In the genomic region with DNA sequence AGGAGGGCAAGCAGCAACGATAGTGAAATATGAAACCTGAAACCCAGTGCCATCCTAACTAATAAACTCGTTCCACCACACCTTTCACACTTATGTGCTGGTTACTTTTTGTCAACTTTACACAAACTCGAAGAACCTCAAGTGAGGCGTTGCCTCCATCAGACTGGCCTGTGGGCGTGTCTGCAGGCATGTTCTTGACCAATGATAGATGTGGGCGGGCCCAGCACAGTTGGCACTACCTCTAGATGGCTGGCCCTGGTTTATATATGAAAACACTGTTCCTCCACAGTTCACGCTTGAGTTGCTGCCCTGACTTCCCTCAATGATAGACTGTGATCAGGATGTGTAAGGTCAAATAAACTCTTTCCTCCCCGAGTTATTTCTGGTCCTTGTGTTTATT, we compare ENCODE assay signal across 9 mouse cellular contexts. TPM values are rescaled to one million over a fixed set of nuclear protein-coding genes. Genes with fewer than 3 reads are reported as not detected.
DNase-seq lines count a peak whose midpoint lies in the region; TF ChIP-seq lines count a peak whose summit lies in the region.
"Had no signal": no experiment of that assay in that cellular context is flagged by ENCODE, and none has a peak within 500 bp of the region (broad histone marks: within the 10 kb centered on the region; RNA-seq: fewer than 3 reads in every experiment).

No protein-coding gene starts in this region.

- peaks cover 11% of the 10 kb centered on the region; the same call in 1 of the 2 replicates for H3K4me1 ChIP-seq in kidney, adult 2 months (ENCODE audit: control insufficient read depth, insufficient read depth, low read length)

- no peak for TF ChIP-seq POLR2A in kidney, adult 2 months (IDR thresholded peaks at IDR 0.05; ENCODE audit: low read depth, low read length)

- 35% methylated on average over 8 of the region's 8 CpGs for WGBS in kidney, adult 2 months

- DNase-seq in urinary bladder, postnatal 14 days (ENCODE audit: low spot score) = peak; percentile 38
- no peak for DNase-seq in urinary bladder, postnatal 10 days (ENCODE audit: low spot score)
- peak; percentile 79 for DNase-seq in kidney, adult 2 months
- peak; percentile 42 for DNase-seq in lung, postnatal 10 days
- no peak for DNase-seq in adipocyte (ENCODE audit: low spot score)
- no peak for DNase-seq in right cerebral cortex, postnatal 4 days
- DNase-seq in layer of hippocampus, adult 2 months (ENCODE audit: low spot score in 2 of 2) = no peak
- DNase-seq: gastrocnemius, postnatal 14 days had no signal

- no peak overlapping the region for H3K4me3 ChIP-seq in kidney, adult 2 months (ENCODE audit: insufficient read depth, low read depth, low read length)
- H3K4me3 ChIP-seq in layer of hippocampus, adult 2 months = no peak overlapping the region

- no peak overlapping the region for H3K27ac ChIP-seq in kidney, adult 2 months (ENCODE audit: insufficient read depth, low read depth, low read length)
- no peak overlapping the region for H3K27ac ChIP-seq in layer of hippocampus, adult 2 months

- no peak for TF ChIP-seq CTCF in kidney, adult 2 months (conservative IDR thresholded peaks at IDR 0.05; ENCODE audit: insufficient read depth, insufficient read length, low read depth, low read length)
- no peak for TF ChIP-seq CTCF in layer of hippocampus, adult 2 months (conservative IDR thresholded peaks at IDR 0.05)

- no peaks in the 10 kb centered on the region for H3K36me3 ChIP-seq in kidney, adult 2 months (ENCODE audit: control insufficient read depth, insufficient read depth, low read length)

- no peaks in the 10 kb centered on the region for H3K27me3 ChIP-seq in kidney, adult 2 months (replicated peaks; ENCODE audit: control insufficient read depth, insufficient read depth, low read length)
- H3K27me3 ChIP-seq: Patski had no signal

RNA-seq across cellular contexts. Expression of a gene that starts 3.2 kb away (rescaled TPM):
- 18.5 and 24.2 TPM in 2 replicates for polyA plus RNA-seq in kidney, adult 2 months (2012; rRNA removed)
- 100 to 1,000 TPM; 126 to 130 TPM for total RNA-seq in layer of hippocampus, adult 2 months (2021)

Comparison
In these comparisons a context has a peak if more than half of its experiments do, and no peak if none do; other contexts are left out.
1. DNase-seq: peak in urinary bladder, postnatal 14 days (single experiment), kidney, adult 2 months (single experiment) and lung, postnatal 10 days (single experiment); none in urinary bladder, postnatal 10 days (single experiment), adipocyte (single experiment), right cerebral cortex, postnatal 4 days (single experiment) and layer of hippocampus, adult 2 months (0 of 2).